Mouse (Mus musculus) ES-E14 (cell line): ENCODE results near the gene Glycam1. TPM values are rescaled to one million over a fixed set of nuclear protein-coding genes. Genes with fewer than 3 reads are reported as not detected.

Experiments
- DNase-seq: peaks from one replicate; pipeline ENCODE4 v3.0.0-alpha.2; 2013; ENCODE audit warnings: low read depth, low spot score
- H3K27ac ChIP-seq: 2 replicates; pipeline ENCODE4 v1.5.1; 2012; ENCODE audit warnings: low read depth, mild to moderate bottlenecking, low read length, moderate library complexity, mixed read lengths; ENCODE audit not compliant: poor library complexity, insufficient read depth, severe bottlenecking
- H3K36me3 ChIP-seq: 2 replicates; pipeline ENCODE4 v1.6.1; 2012; ENCODE audit warnings: mild to moderate bottlenecking, low read length, moderate library complexity, mixed read lengths; ENCODE audit not compliant: control insufficient read depth, poor library complexity, insufficient read depth, severe bottlenecking
- H3K4me1 ChIP-seq, 2 experiments: fragments of 150-350 bp in 1 of 2; sonication (generic) in 1 of 2; 2 replicates each; pipeline ENCODE4 v1.6.1; 2012; ENCODE audit warnings: low read length in 2 of 2, mild to moderate bottlenecking in 1 of 2, mixed read lengths in 1 of 2; ENCODE audit not compliant: control insufficient read depth in 2 of 2, insufficient read depth in 2 of 2, poor library complexity in 1 of 2
- H3K4me3 ChIP-seq, 2 experiments: fragments of 150-350 bp in 1 of 2; sonication (generic) in 1 of 2; 2 replicates each; pipeline ENCODE4 v1.5.1; 2012; ENCODE audit warnings: low read length in 2 of 2, low read depth in 1 of 2, mild to moderate bottlenecking in 1 of 2, mixed read lengths in 1 of 2; ENCODE audit not compliant: insufficient read depth in 1 of 2, poor library complexity in 1 of 2, severe bottlenecking in 1 of 2
- H3K9ac ChIP-seq: 2 replicates; pipeline ENCODE4 v1.6.1; 2012; ENCODE audit warnings: low read depth, mild to moderate bottlenecking, low read length, mixed read lengths; ENCODE audit not compliant: poor library complexity, insufficient read depth, severe bottlenecking
- H3K9me3 ChIP-seq: fragments of 150-350 bp; sonication (generic); 2 replicates; pipeline ENCODE4 v1.6.1; 2012; ENCODE audit warnings: low read depth, mild to moderate bottlenecking, low read length; ENCODE audit not compliant: control insufficient read depth, insufficient read depth
- CHD2 ChIP-seq: IDR thresholded peaks from 2 replicates; pipeline ENCODE4 v1.6.1; 2014; ENCODE audit warnings: mild to moderate bottlenecking, low read depth, low read length, inconsistent platforms
- HCFC1 ChIP-seq: IDR thresholded peaks from 2 replicates; pipeline ENCODE4 v1.6.1; 2012; ENCODE audit warnings: low read length, inconsistent platforms, borderline replicate concordance; ENCODE audit not compliant: insufficient read depth
- MAFK ChIP-seq: IDR thresholded peaks from 2 replicates; pipeline ENCODE4 v1.6.1; 2014; ENCODE audit warnings: mild to moderate bottlenecking, low read depth, low read length, inconsistent platforms; ENCODE audit not compliant: insufficient read depth
- ZC3H11A ChIP-seq: IDR thresholded peaks from 2 replicates; pipeline ENCODE4 v1.6.1; 2012; ENCODE audit warnings: low read depth, mild to moderate bottlenecking, inconsistent platforms, low read length, borderline replicate concordance
- ZNF384 ChIP-seq: IDR thresholded peaks from 2 replicates; pipeline ENCODE4 v1.6.1; 2012; ENCODE audit warnings: low read depth, low read length, inconsistent platforms
- in situ Hi-C, 2 experiments: fragments of 600-800 bp; cut with MboI; formaldehyde crosslinking; loops; one replicate each; pipeline ENCODE4 v1.15.1; 2025; ENCODE audit warnings: low sequenced_read_pairs in 2 of 2, inconsistent platforms in 1 of 2; ENCODE audit not compliant: unreplicated experiment in 2 of 2
- total RNA-seq: library from RNA; depleted of rRNA; stranded (reverse); fragments of 300-350 nt; gene quantifications from 2 replicates; pipeline ENCODE4 v1.2.3, GENCODE M21; 2012

Glycam1 gene
- total RNA-seq, 1 experiment = not detected

DNA sequence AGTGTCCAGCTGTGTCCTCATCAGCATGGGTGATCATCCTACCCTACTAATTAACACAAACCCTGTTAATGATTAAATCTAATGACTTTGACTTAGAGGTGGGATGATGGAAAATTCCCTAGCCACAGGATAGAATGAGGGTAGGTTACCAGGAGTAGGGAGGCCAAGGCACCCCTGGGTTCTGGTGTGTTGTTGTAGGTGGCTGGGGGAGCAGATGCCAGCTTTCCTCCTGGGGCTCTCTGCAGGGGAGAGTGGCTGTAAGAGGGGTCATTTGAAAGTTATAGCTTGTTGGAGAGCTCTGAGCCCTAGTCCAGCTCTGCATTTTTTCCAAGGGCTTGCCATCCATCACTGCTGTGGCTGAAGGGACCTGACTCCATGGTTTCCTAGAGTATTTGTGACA lies 22.4 kb downstream of the Glycam1 start:
- TF ChIP-seq CHD2 = no peak
- no peak for TF ChIP-seq ZC3H11A
- no peak for TF ChIP-seq MAFK
- TF ChIP-seq HCFC1 = no peak
- no peak for TF ChIP-seq ZNF384
- H3K4me1 ChIP-seq = peaks cover 0 to 8% of the 10 kb centered on the region in 2 experiments; a peak in 1 of 4 replicates
- DNase-seq = no peak
- H3K27ac ChIP-seq = no peak overlapping the region
- in situ Hi-C loops = no loop called here
- H3K9ac ChIP-seq = no peak overlapping the region
- no peaks in the 10 kb centered on the region for H3K9me3 ChIP-seq
- H3K36me3 ChIP-seq = no peaks in the 10 kb centered on the region
- no peak overlapping the region for H3K4me3 ChIP-seq

DNA sequence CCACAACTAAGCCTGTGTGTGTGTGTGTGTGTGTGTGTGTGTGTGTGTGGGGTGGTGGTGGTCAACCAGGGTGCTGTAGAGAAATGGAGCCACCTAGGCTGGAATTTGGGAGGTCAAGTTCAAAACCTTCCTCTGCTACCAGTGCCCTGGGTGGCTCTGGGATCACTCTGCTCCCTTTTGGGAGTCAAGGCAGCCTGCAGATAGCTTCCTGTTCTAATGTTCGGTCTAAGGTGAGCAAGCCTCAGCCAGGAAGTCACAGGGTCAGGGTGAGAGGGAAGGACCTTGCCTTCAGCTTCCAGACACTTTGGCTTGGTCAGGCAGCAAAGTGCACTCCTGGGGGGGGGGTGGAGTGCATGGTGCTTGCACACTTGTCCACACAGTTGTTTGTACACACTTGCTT lies 24.2 kb downstream of the Glycam1 start:
- H3K9ac ChIP-seq = no peak overlapping the region
- H3K36me3 ChIP-seq = no peaks in the 10 kb centered on the region; the same call in 1 of the 2 replicates
- no peak overlapping the region for H3K27ac ChIP-seq
- no peaks in the 10 kb centered on the region for H3K9me3 ChIP-seq
- H3K4me1 ChIP-seq = peaks cover 0 to 18% of the 10 kb centered on the region in 2 experiments; a peak in 2 of 4 replicates
- DNase-seq = no peak
- no peak overlapping the region for H3K4me3 ChIP-seq
- in situ Hi-C loops = no loop called here
- TF ChIP-seq CHD2 (no peak), HCFC1 (no peak), ZNF384 (no peak), MAFK (no peak), ZC3H11A (no peak)

DNA sequence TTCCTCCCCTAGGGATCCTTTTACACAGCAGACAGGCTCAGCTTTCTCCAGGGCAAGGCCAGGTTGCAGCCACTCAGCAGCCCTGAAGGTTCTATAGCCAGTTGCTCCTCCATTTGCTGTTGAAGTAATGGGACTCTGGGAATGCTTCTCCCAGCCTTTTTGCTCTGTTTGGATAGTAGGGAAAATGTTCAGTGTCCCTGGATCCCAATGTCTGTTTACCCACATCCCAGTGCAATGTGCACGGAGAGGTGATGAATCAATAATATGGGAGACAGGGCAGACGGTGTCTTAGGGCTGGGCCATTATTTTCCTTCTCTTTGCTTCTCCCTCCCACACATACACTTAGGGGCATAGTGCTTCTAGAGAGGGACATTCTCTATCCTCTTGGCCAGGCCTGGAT lies 25.6 kb downstream of the Glycam1 start:
- H3K4me1 ChIP-seq = peaks cover 0 to 18% of the 10 kb centered on the region in 2 experiments; a peak in 2 of 4 replicates
- in situ Hi-C loops = no loop called here
- H3K36me3 ChIP-seq = no peaks in the 10 kb centered on the region; the same call in 1 of the 2 replicates
- no peak overlapping the region for H3K4me3 ChIP-seq
- H3K9me3 ChIP-seq = no peaks in the 10 kb centered on the region
- no peak overlapping the region for H3K27ac ChIP-seq
- TF ChIP-seq ZNF384 = no peak
- TF ChIP-seq ZC3H11A = no peak
- no peak for TF ChIP-seq HCFC1
- no peak for TF ChIP-seq CHD2
- TF ChIP-seq MAFK = no peak
- no peak for DNase-seq
- H3K9ac ChIP-seq = no peak overlapping the region

DNA sequence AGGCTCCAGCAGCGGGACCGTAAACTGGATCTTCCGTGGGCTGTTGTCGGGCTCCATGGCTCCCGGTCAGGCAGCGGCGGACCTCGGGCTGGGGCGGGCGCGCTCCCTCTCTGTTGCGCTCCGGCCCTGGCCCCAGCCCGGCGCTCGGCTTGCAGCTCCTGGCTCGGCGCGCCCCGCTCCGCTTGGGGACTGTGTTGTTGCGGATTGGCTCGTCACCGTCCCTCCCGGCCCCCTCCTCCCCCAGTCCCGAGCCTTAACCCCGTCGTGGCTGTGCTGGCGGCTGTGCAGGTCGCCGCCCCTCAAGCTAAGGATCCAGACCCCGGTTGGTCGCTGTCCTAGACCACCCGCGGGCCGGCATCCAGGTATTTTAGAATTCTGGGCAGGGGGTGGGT lies 27.1 kb downstream of the Glycam1 start, which contains the start of gene Ppp1r1a:
Ppp1r1a (minus strand) TSS at position 182 of the 392 bp plus-strand sequence.
- peak within 1 kb of the TSS; percentile 72 to 79 for H3K4me3 ChIP-seq
- TF ChIP-seq CHD2 (no peak), HCFC1 (peak; percentile 32; the same call in 1 of the 2 replicates)
- H3K36me3 ChIP-seq = no peaks in the 10 kb centered on the region; the same call in 1 of the 2 replicates
- in situ Hi-C loops = no loop called here
- DNase-seq = peak; percentile 62
- H3K9ac ChIP-seq = peak within 1 kb of the TSS; percentile 71
- peaks cover 0 to 18% of the 10 kb centered on the region in 2 experiments; a peak in 2 of 4 replicates for H3K4me1 ChIP-seq
- H3K27ac ChIP-seq = no peak within 1 kb of the TSS
- H3K9me3 ChIP-seq = no peaks in the 10 kb centered on the region
